Comparison of ENCODE assay signal across 29 mouse cellular contexts in genomic region chr10:14454481-14454880, GRCm38 (mm10).
DNase-seq lines count a peak whose midpoint lies in the region; ATAC-seq and TF ChIP-seq lines count a peak whose summit lies in the region.
"Had no signal": no experiment of that assay in that cellular context is flagged by ENCODE, and none has a peak within 500 bp of the region (broad histone marks: within the 10 kb centered on the region; RNA-seq: fewer than 3 reads in every experiment).

No protein-coding gene starts in this region.

- peak; percentile 75 for ATAC-seq in kidney, embryonic 15.5 days (replicated peaks; ENCODE audit: low FRiP score)
- ATAC-seq in neural tube, embryonic 14.5 days (ENCODE audit: low read depth) = peak; percentile 49; the same call in 1 of the 2 replicates
- ATAC-seq in inflammation-experienced regulatory T-cells, adult 6 months = no peak
- ATAC-seq: forebrain, postnatal 0 days; hindbrain, embryonic 16.5 days; intestine, embryonic 16.5 days had no signal

- 40% methylated on average over 4 of the region's 4 CpGs for WGBS in kidney, embryonic 15.5 days
- 60% methylated on average over 4 of the region's 4 CpGs for WGBS in neural tube, embryonic 14.5 days

- intact Hi-C loops in left cerebral cortex, postnatal 4 days (cut with DNase I) = loop anchor here (5.0 kb wide), 1 partner anchor 253 kb away; the partner anchor contains the start of genes Nmbr and Vta1
- intact Hi-C loops in left cerebral cortex, adult 2 months (cut with DNase I) = no loop called here

- TF ChIP-seq CTCF in left cerebral cortex, adult 2 months (IDR thresholded peaks at IDR 0.05) = no peak

- H3K4me3 ChIP-seq in kidney, embryonic 15.5 days (replicated peaks) = no peak overlapping the region
- H3K4me3 ChIP-seq in left cerebral cortex, adult 2 months = no peak overlapping the region
- no peak overlapping the region for H3K4me3 ChIP-seq in neural tube, embryonic 14.5 days (ENCODE audit: low read depth, low read length)
- H3K4me3 ChIP-seq: embryonic facial prominence, embryonic 15.5 days; forebrain, embryonic 12.5 days; heart, adult 2 months; heart, embryonic 13.5 days; megakaryocyte, embryonic 14.5 days; midbrain, embryonic 12.5 days had no signal

- H3K4me1 ChIP-seq in kidney, embryonic 15.5 days = no peaks in the 10 kb centered on the region
- H3K4me1 ChIP-seq in neural tube, embryonic 14.5 days (ENCODE audit: control insufficient read depth, insufficient read depth, low read length) = no peaks in the 10 kb centered on the region
- H3K4me1 ChIP-seq: forebrain, embryonic 12.5 days; megakaryocyte, embryonic 14.5 days; midbrain, embryonic 12.5 days had no signal

- DNase-seq in kidney, adult 8-10 months = no peak
- peak; percentile 17 for DNase-seq in left cerebral cortex, postnatal 4 days
- no peak for DNase-seq in left cerebral cortex, adult 2 months (ENCODE audit: extremely low spot score in 1 of 2, low spot score in 2 of 2)
- no peak for DNase-seq in neural tube, embryonic 10.5 days (ENCODE audit: extremely low spot score, low spot score)
- DNase-seq: adrenal gland, adult 2 months; adrenal gland, postnatal 36 days; B cell, adult 2 months; cerebellum, adult 18-20 months; forebrain, postnatal 0 days; heart, adult 2 months; heart, postnatal 10 days; layer of hippocampus, adult 9-11 months; liver; lung, adult 2 months; lung, postnatal 4 days; right cerebral cortex, adult 18-20 months; spleen, adult 18-20 months; thymus, postnatal 14 days had no signal

- no peaks in the 10 kb centered on the region for H3K27me3 ChIP-seq in kidney, embryonic 15.5 days
- no peaks in the 10 kb centered on the region for H3K27me3 ChIP-seq in neural tube, embryonic 14.5 days (ENCODE audit: control insufficient read depth, insufficient read depth, low read length)
- H3K27me3 ChIP-seq: embryonic facial prominence, embryonic 15.5 days; forebrain, embryonic 12.5 days; heart, embryonic 13.5 days; megakaryocyte, embryonic 14.5 days; midbrain, embryonic 12.5 days had no signal

- no peak overlapping the region for H3K4me2 ChIP-seq in kidney, embryonic 15.5 days
- no peak overlapping the region for H3K4me2 ChIP-seq in neural tube, embryonic 14.5 days (ENCODE audit: low read depth, low read length)
- H3K4me2 ChIP-seq: embryonic facial prominence, embryonic 15.5 days; forebrain, embryonic 12.5 days; heart, embryonic 13.5 days; midbrain, embryonic 12.5 days had no signal

- no peaks in the 10 kb centered on the region for H3K36me3 ChIP-seq in kidney, embryonic 15.5 days
- H3K36me3 ChIP-seq in neural tube, embryonic 14.5 days (ENCODE audit: control insufficient read depth, insufficient read depth, low read length) = no peaks in the 10 kb centered on the region
- H3K36me3 ChIP-seq: embryonic facial prominence, embryonic 15.5 days; forebrain, embryonic 12.5 days; heart, embryonic 13.5 days; midbrain, embryonic 12.5 days had no signal

- H3K9me3 ChIP-seq in kidney, embryonic 15.5 days (replicated peaks) = no peaks in the 10 kb centered on the region
- no peaks in the 10 kb centered on the region for H3K9me3 ChIP-seq in neural tube, embryonic 14.5 days (ENCODE audit: control insufficient read depth, low read length)
- H3K9me3 ChIP-seq: embryonic facial prominence, embryonic 15.5 days; forebrain, embryonic 12.5 days; heart, embryonic 13.5 days; megakaryocyte, embryonic 14.5 days; midbrain, embryonic 12.5 days had no signal

- H3K9ac ChIP-seq in kidney, embryonic 15.5 days = no peak overlapping the region
- H3K9ac ChIP-seq in neural tube, embryonic 14.5 days (replicated peaks; ENCODE audit: low read depth, low read length) = no peak overlapping the region
- H3K9ac ChIP-seq: embryonic facial prominence, embryonic 15.5 days; forebrain, embryonic 12.5 days; forebrain, postnatal 0 days; heart, embryonic 13.5 days; liver, embryonic 14.5 days; midbrain, embryonic 12.5 days had no signal

- peak overlapping the region; percentile 58; the same call in 1 of the 2 replicates for H3K27ac ChIP-seq in kidney, embryonic 15.5 days
- no peak overlapping the region for H3K27ac ChIP-seq in left cerebral cortex, adult 2 months
- no peak overlapping the region for H3K27ac ChIP-seq in neural tube, embryonic 14.5 days (ENCODE audit: low read depth, low read length)
- H3K27ac ChIP-seq: embryonic facial prominence, embryonic 15.5 days; forebrain, embryonic 12.5 days; heart, adult 2 months; heart, embryonic 13.5 days; liver, embryonic 14.5 days; midbrain, embryonic 12.5 days had no signal
